Mouse (Mus musculus) kidney, adult 9 months (tissue): Measurements from ENCODE around the gene Olfr825.
"Not testable (repeated sequence)": the region's sequence is repeated elsewhere in the genome, so short reads cannot be mapped to it uniquely, and the experiment has no call there.

Experiments used
- DNase-seq: peaks from one replicate; pipeline ENCODE4 v3.0.0; 2022

Olfr825 gene

GRCm38 (mm10) chr10:130166666-130167065, at the start of gene Olfr825:
TSS of gene Olfr825 (minus strand) at chr10:130166766.
- no peak for DNase-seq

DNA sequence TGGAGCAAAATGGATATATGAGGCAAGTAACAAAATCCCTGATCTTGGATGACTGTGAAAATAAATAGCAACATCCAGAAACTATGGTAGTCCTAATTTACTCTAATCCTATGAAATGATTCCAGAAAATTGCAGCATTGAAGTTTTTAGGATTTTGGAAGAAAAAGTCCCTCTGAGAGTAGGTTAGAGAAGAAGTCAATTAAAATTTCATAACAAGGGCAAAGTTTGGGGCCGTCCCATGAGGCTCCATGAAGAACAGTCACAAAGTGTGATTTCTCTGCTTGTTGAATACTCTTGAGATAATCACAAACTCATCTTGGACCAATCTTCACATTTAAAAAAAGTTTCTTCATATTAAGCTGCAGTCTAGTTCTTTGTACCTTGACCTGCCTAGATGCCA, 47.7 kb upstream of the Olfr825 start, which contains the start of gene Olfr827:
TSS of gene Olfr827 (minus strand) at position 101 of the 400 bp plus-strand sequence.
- no peak for DNase-seq

DNA sequence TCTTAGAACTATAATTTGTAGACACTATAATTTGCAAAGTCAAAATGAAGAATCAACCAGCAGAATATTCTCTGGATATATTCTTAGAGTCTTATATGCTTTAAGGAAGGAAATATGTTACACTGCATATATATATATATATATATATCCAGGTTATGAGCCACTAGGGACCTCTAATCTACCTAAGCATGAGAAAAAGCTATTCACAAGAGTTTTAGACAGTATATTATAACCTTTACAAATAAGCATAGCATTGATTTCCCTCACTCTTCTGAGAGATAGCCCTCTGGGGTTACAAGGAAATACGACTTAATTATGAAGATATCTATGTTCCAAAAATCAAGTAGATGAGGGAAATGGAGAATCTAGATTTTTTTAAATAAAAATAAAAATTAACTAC, 17.5 kb upstream of the Olfr825 start, which contains the start of gene Olfr826:
TSS of gene Olfr826 (minus strand) at position 101 of the 400 bp plus-strand sequence.
- no peak for DNase-seq

DNA sequence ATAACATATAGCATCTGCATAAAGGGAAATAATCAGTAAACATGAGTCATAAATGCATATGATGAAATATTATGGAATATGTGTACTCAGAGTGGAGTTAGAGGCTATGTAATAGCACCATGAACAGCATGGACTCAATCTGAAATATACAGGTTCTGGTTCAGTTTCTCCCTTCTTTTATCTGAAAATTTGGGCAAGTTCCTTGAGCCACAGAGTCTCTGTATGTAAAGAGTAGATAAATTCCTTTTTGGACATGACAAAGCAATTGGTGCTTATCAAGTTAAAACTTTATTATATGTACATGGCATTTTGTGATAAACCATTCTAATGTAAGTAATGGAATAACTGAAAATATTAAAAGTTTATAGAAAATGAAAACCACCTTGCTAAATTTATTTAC, 1.4 kb downstream of the Olfr825 start:
- DNase-seq, result no peak

- DNase-seq, result no peak
Measured at GRCm38 (mm10) chr10:130144121-130144520, 22.4 kb downstream of the Olfr825 start.

DNA sequence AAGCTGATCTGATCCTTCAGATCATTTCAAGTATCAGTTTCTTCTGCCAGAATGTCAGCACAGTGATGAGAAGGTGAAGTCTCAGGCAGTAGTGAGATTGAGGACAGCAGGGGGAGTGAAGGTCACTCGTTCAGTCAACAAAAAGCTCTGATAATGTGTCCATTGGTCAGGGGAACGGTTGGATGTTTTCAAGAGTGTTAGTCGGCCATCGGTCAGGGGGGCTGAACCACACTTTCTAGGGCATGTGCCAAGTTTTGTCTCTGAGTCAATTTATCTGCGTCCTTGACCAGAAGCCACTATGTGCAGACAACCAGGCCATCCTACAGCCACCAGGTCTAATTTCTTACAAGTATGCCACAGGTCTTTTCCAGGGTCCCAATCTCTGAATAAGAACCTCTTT, 24.1 kb downstream of the Olfr825 start:
- not testable (repeated sequence) for DNase-seq

- DNase-seq, result no peak
Measured at GRCm38 (mm10) chr10:130134811-130135210, 31.8 kb downstream of the Olfr825 start.

- DNase-seq, result not testable (repeated sequence)
Measured at GRCm38 (mm10) chr10:130129900-130130299, 36.7 kb downstream of the Olfr825 start, which contains the start of gene Olfr824. TSS of gene Olfr824 (minus strand) at chr10:130130000.

DNA sequence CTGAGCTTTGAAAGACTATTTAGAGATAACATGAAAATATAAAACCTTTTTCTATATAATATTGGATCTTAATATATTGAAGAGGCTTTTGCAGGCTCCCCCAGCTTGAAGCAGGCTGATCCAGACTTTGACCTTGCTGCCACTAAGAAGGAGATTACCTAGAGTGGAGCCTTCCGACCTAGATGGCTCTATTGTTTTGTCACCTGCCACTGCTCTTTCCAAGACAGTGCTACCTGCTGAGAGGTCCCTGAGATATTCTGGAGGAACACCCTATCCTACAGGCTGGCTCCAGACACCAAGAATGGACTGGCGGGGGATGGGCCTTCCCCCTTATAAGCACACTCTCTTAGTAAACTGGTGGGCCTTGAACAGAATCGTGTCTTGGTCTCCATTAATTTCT, 50.5 kb downstream of the Olfr825 start:
- DNase-seq, result not testable (repeated sequence)

GRCm38 (mm10) chr10:130115283-130115682, 51.3 kb downstream of the Olfr825 start, which contains the start of gene Olfr823:
TSS of gene Olfr823 (minus strand) at chr10:130115383.
- DNase-seq, result not testable (repeated sequence)
